Mouse (Mus musculus) spleen, postnatal 14 days (tissue): ENCODE measurements around the gene Bst2.
A peak's percentile ranks its signal among the peaks of the same experiment; 100 is the strongest.

ENCODE experiments used
- DNase-seq, 2 experiments: peaks; one replicate each; pipeline ENCODE4 v3.0.0; 2021 to 2022; ENCODE audit warnings: low spot score in 2 of 2

Bst2 gene

GRCm38 (mm10) chr8:71485142-71486135 lies 51.8 kb downstream of the Bst2 start, which contains the start of gene Ano8:
TSS of gene Ano8 (minus strand) at chr8:71485963.
- peak; percentile 64 to 68 for DNase-seq

- DNase-seq = no peak
Measured at GRCm38 (mm10) chr8:71484736-71485135, 52.5 kb downstream of the Bst2 start.
